Mouse (Mus musculus): ENCODE measurements around the gene Taf1b.

The Taf1b gene

GRCm38 (mm10) chr12:24548885-24549284 is 50.7 kb downstream of the Taf1b start:
- DNase-seq (ENCODE audit: low read depth, low spot score) = no peak

- DNase-seq (ENCODE audit: low read depth, low spot score) = no peak
These were observed 54.4 kb downstream of the Taf1b start for GRCm38 (mm10) chr12:24552531-24552930.

- no peak for DNase-seq (ENCODE audit: low read depth, low spot score)
These were observed 57.8 kb downstream of the Taf1b start for GRCm38 (mm10) chr12:24555976-24556375.

GRCm38 (mm10) chr12:24563395-24563960 is 65.3 kb downstream of the Taf1b start:
- no peak for DNase-seq (ENCODE audit: low read depth, low spot score)

GRCm38 (mm10) chr12:24565311-24565710 is 67.2 kb downstream of the Taf1b start:
- DNase-seq (ENCODE audit: low read depth, low spot score) = peak; percentile 45

GRCm38 (mm10) chr12:24567606-24568005 is 69.4 kb downstream of the Taf1b start:
- DNase-seq (ENCODE audit: low read depth, low spot score) = no peak

- peak; percentile 95 for DNase-seq (ENCODE audit: low read depth, low spot score)
These were observed 73.6 kb downstream of the Taf1b start, which contains the start of gene Grhl1 for GRCm38 (mm10) chr12:24571523-24572392. Gene Grhl1, plus strand, starts transcription at chr12:24572283.

- DNase-seq (ENCODE audit: low read depth, low spot score) = peak; percentile 20
These were observed 74.5 kb downstream of the Taf1b start for GRCm38 (mm10) chr12:24572421-24573274.

- DNase-seq (ENCODE audit: low read depth, low spot score) = no peak
These were observed 75.1 kb downstream of the Taf1b start for GRCm38 (mm10) chr12:24573275-24573580.

- DNase-seq (ENCODE audit: low read depth, low spot score) = no peak
These were observed 76.7 kb downstream of the Taf1b start for GRCm38 (mm10) chr12:24574870-24575269.

GRCm38 (mm10) chr12:24580452-24580851 is 82.3 kb downstream of the Taf1b start:
- no peak for DNase-seq (ENCODE audit: low read depth, low spot score)

- DNase-seq (ENCODE audit: low read depth, low spot score) = no peak
These were observed 83.0 kb downstream of the Taf1b start for GRCm38 (mm10) chr12:24580996-24581683.

- no peak for DNase-seq (ENCODE audit: low read depth, low spot score)
These were observed 85.5 kb downstream of the Taf1b start for GRCm38 (mm10) chr12:24583653-24584052.

GRCm38 (mm10) chr12:24584835-24585234 is 86.7 kb downstream of the Taf1b start:
- no peak for DNase-seq (ENCODE audit: low read depth, low spot score)

- DNase-seq (ENCODE audit: low read depth, low spot score) = no peak
These were observed 88.0 kb downstream of the Taf1b start for GRCm38 (mm10) chr12:24586193-24586592.

- DNase-seq (ENCODE audit: low read depth, low spot score) = no peak
These were observed 92.2 kb downstream of the Taf1b start for GRCm38 (mm10) chr12:24590371-24590770.

- peak; percentile 17 for DNase-seq (ENCODE audit: low read depth, low spot score)
These were observed 93.9 kb downstream of the Taf1b start for GRCm38 (mm10) chr12:24592055-24592454.

GRCm38 (mm10) chr12:24592956-24593672 is 95.0 kb downstream of the Taf1b start:
- peak; percentile 94 for DNase-seq (ENCODE audit: low read depth, low spot score)

- DNase-seq (ENCODE audit: low read depth, low spot score) = no peak
These were observed 99.2 kb downstream of the Taf1b start for GRCm38 (mm10) chr12:24597376-24597775.

GRCm38 (mm10) chr12:24599366-24599895 is 101.3 kb downstream of the Taf1b start:
- DNase-seq (ENCODE audit: low read depth, low spot score) = no peak

GRCm38 (mm10) chr12:24600074-24600473 is 101.9 kb downstream of the Taf1b start:
- DNase-seq (ENCODE audit: low read depth, low spot score) = peak; percentile 80

Data from CD4-positive helper T cell, adult 2 months (primary cell).